Mouse (Mus musculus) hindbrain, embryonic 13.5 days (tissue): ENCODE measurements around the gene Dnajc6. TPM values are rescaled to one million over a fixed set of nuclear protein-coding genes. Genes with fewer than 3 reads are reported as not detected.

Source experiments
- ATAC-seq: fragments of 200-750 bp; cut with Nextera tagmentation; 2 replicates; pipeline ENCODE4 v1.8.0; 2017; ENCODE audit warnings: moderate TSS enrichment; ENCODE audit not compliant: low FRiP score
- H3K27ac ChIP-seq: fragments of 300-500 bp; sonication (generic); 2 replicates; pipeline ENCODE4 v1.5.1; 2015; ENCODE audit warnings: inconsistent platforms, mild to moderate bottlenecking, moderate library complexity
- H3K27me3 ChIP-seq: fragments of 300-500 bp; sonication (generic); 2 replicates; pipeline ENCODE4 v1.6.1; 2015; ENCODE audit warnings: mild to moderate bottlenecking, inconsistent platforms
- H3K36me3 ChIP-seq: fragments of 300-500 bp; sonication (generic); 2 replicates; pipeline ENCODE4 v1.6.1; 2015; ENCODE audit warnings: mild to moderate bottlenecking, inconsistent platforms
- H3K4me1 ChIP-seq: fragments of 300-500 bp; sonication (generic); replicated peaks from 2 replicates; pipeline ENCODE4 v1.6.1; 2015; ENCODE audit warnings: inconsistent platforms
- H3K4me2 ChIP-seq: fragments of 300-500 bp; sonication (generic); 2 replicates; pipeline ENCODE4 v1.6.1; 2015; ENCODE audit warnings: inconsistent platforms, mild to moderate bottlenecking, moderate library complexity
- H3K4me3 ChIP-seq: fragments of 300-500 bp; sonication (generic); 2 replicates; pipeline ENCODE4 v1.5.1; 2015; ENCODE audit warnings: mild to moderate bottlenecking, inconsistent platforms
- H3K9ac ChIP-seq: fragments of 300-500 bp; sonication (generic); 2 replicates; pipeline ENCODE4 v1.6.1; 2015; ENCODE audit warnings: mild to moderate bottlenecking, inconsistent platforms
- H3K9me3 ChIP-seq: fragments of 300-500 bp; sonication (generic); 2 replicates; pipeline ENCODE4 v1.6.1; 2016; ENCODE audit warnings: inconsistent platforms
- WGBS: fragments of 180-500 bp; shearing (Covaris S2); methylation state at CpG from one replicate; pipeline ENCODE4 v1.1.7; 2015; 5-methylcytosine and 5-hydroxymethylcytosine counted together
- polyA plus RNA-seq: library from polyadenylated mRNA; unstranded; fragments of >200 nt; fragmentation: Nextera tagmentation; extraction: Ambion mirVana; gene quantifications from 2 replicates; pipeline ENCODE4 v1.2.1, GENCODE M21; 2015

Gene Dnajc6
- polyA plus RNA-seq, 1 experiment from 2014 or later: 31.2 TPM

- Histone ChIP-seq H3K27ac (no peak overlapping the region), H3K4me1 (peaks cover 44% of the 10 kb centered on the region), H3K9ac (no peak overlapping the region), H3K4me3 (no peak overlapping the region), H3K4me2 (no peak overlapping the region), H3K9me3 (no peaks in the 10 kb centered on the region), H3K27me3 (no peaks in the 10 kb centered on the region), H3K36me3 (no peaks in the 10 kb centered on the region)
- ATAC-seq: no peak
- WGBS: 74% methylated on average over 2 of the region's 2 CpGs
Observed at GRCm38 (mm10) chr4:101582882-101583281, 86.4 kb downstream of the Dnajc6 start.

- peak overlapping the region; percentile 32 for H3K4me2 ChIP-seq
- peak overlapping the region; percentile 82 for H3K27ac ChIP-seq
- H3K36me3 ChIP-seq: no peaks in the 10 kb centered on the region
- 37% methylated on average over 19 of the region's 19 CpGs for WGBS
- H3K27me3 ChIP-seq: no peaks in the 10 kb centered on the region
- no peak overlapping the region for H3K4me3 ChIP-seq
- H3K9me3 ChIP-seq: no peaks in the 10 kb centered on the region
- ATAC-seq: peak; percentile 72
- H3K4me1 ChIP-seq: peaks cover 36% of the 10 kb centered on the region
- peak overlapping the region; percentile 58; the same call in 1 of the 2 replicates for H3K9ac ChIP-seq
Observed at GRCm38 (mm10) chr4:101584524-101585454, 88.3 kb downstream of the Dnajc6 start.

DNA sequence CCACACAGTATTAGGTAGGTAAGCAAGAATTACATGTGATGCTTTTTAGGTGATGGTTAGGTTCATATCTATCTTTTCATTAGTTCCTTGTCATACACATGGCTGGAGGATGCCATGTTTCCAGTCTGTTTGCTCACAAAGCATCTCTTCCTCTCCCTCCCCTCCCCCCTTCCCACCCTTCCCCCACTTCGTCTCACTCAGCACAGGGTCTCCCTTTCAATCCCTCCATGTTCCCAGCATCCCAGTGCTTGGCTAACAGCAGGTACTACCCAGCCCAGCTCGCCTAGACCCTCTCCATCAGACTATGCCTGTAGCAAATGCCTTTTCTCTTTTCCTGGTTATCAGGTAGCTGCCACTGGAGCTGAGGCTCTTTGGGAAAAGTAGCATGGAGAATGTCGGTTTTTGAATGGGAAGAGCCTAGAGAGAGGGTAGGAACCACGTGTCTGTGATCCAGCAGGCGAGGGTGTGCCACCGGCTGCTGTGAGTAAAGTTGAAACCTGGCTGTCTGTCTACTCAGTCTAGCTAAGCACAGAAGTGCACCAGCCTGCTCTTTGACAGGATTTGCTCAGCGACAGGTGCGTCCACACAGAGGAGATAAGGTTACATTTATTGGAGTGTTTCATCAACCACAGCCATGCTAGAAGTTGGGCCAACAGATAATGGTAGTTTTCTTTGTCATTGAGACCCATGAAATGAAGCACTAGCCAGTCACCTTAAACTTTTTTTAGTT lies 89.2 kb downstream of the Dnajc6 start:
- 63% methylated on average over 8 of the region's 8 CpGs for WGBS
- Histone ChIP-seq H3K27me3 (no peaks in the 10 kb centered on the region), H3K4me2 (no peak overlapping the region), H3K4me1 (peaks cover 32% of the 10 kb centered on the region), H3K36me3 (no peaks in the 10 kb centered on the region), H3K4me3 (no peak overlapping the region), H3K9ac (no peak overlapping the region), H3K27ac (peak overlapping the region; percentile 82), H3K9me3 (no peaks in the 10 kb centered on the region)
- peak; percentile 11; the same call in 1 of the 2 replicates for ATAC-seq

- Histone ChIP-seq H3K4me2 (no peak overlapping the region), H3K4me3 (no peak overlapping the region), H3K4me1 (peaks cover 23% of the 10 kb centered on the region), H3K9ac (no peak overlapping the region), H3K27me3 (no peaks in the 10 kb centered on the region), H3K36me3 (no peaks in the 10 kb centered on the region), H3K27ac (no peak overlapping the region), H3K9me3 (no peaks in the 10 kb centered on the region)
- 56% methylated on average over 8 of the region's 8 CpGs for WGBS
- ATAC-seq: no peak
Observed at GRCm38 (mm10) chr4:101588932-101589331, 92.5 kb downstream of the Dnajc6 start.

DNA sequence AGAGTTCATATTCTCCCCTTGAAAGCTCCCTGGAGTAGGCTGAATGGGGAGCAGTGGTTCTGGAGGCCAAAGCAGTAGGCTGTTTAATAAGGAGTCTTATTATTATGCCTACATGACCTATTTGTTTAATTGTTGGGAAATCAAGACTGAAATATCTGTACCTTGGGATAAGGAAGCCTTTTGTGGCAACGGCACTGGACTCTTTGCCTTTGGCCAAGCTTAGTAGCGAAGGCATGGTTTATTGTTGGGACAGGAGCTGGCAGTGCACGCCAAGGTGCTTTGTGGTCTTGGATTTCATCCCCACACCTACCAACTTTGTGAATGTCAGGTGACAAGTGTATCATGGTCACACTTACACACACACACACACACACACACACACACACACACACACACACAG lies 93.3 kb downstream of the Dnajc6 start:
- Histone ChIP-seq H3K4me1 (peaks cover 15% of the 10 kb centered on the region), H3K27ac (no peak overlapping the region), H3K4me2 (no peak overlapping the region), H3K36me3 (no peaks in the 10 kb centered on the region), H3K9ac (no peak overlapping the region), H3K9me3 (no peaks in the 10 kb centered on the region), H3K4me3 (no peak overlapping the region), H3K27me3 (no peaks in the 10 kb centered on the region)
- WGBS: 99% methylated on average over 3 of the region's 3 CpGs
- ATAC-seq: no peak

GRCm38 (mm10) chr4:101591400-101591799 lies 95.0 kb downstream of the Dnajc6 start:
- 96% methylated on average over 1 of the region's 1 CpGs for WGBS
- H3K4me3 ChIP-seq: no peak overlapping the region
- no peaks in the 10 kb centered on the region for H3K27me3 ChIP-seq
- no peaks in the 10 kb centered on the region for H3K9me3 ChIP-seq
- H3K4me1 ChIP-seq: 0 out of 2 replicates have a peak, but pooled peaks cover 3% of the 10 kb centered on the region
- H3K27ac ChIP-seq: no peak overlapping the region
- no peak overlapping the region for H3K9ac ChIP-seq
- H3K4me2 ChIP-seq: no peak overlapping the region
- no peaks in the 10 kb centered on the region for H3K36me3 ChIP-seq
- no peak for ATAC-seq

- H3K4me1 ChIP-seq: 0 out of 2 replicates have a peak, but pooled peaks cover 3% of the 10 kb centered on the region
- no peak overlapping the region for H3K4me2 ChIP-seq
- no peaks in the 10 kb centered on the region for H3K36me3 ChIP-seq
- H3K9me3 ChIP-seq: no peaks in the 10 kb centered on the region
- H3K27me3 ChIP-seq: no peaks in the 10 kb centered on the region
- no peak overlapping the region for H3K4me3 ChIP-seq
- no peak for ATAC-seq
- no peak overlapping the region for H3K27ac ChIP-seq
- no peak overlapping the region for H3K9ac ChIP-seq
- WGBS: 75% methylated on average over 3 of the region's 3 CpGs
Observed at GRCm38 (mm10) chr4:101592466-101592865, 96.0 kb downstream of the Dnajc6 start.

- H3K4me1 ChIP-seq: no peaks in the 10 kb centered on the region
- H3K9ac ChIP-seq: no peak overlapping the region
- no peak overlapping the region for H3K27ac ChIP-seq
- no peaks in the 10 kb centered on the region for H3K27me3 ChIP-seq
- H3K36me3 ChIP-seq: peaks cover 24% of the 10 kb centered on the region
- no peak overlapping the region for H3K4me3 ChIP-seq
- H3K4me2 ChIP-seq: no peak overlapping the region
- H3K9me3 ChIP-seq: no peaks in the 10 kb centered on the region
- ATAC-seq: no peak
Observed at GRCm38 (mm10) chr4:101601758-101602157, 105.3 kb downstream of the Dnajc6 start.

DNA sequence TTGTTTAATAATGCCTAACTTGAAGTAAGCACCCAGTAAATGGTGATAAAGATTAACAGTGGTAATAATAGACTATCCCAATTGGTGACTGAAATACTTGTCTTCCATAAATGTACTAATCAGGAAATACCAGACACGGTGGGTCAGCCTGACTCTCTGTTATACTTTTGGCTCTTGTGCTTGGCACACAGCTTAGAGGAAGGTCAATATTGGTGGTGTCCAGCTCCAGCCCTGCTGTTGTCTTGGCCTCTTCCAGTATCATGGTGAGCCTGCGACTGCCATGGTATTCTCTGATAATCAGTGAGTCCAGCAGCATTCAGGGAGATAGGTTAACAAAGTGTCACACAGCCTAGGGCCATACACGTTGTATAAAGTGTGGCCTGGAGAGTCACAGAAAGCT lies 107.2 kb downstream of the Dnajc6 start:
- no peak overlapping the region for H3K9ac ChIP-seq
- H3K4me3 ChIP-seq: no peak overlapping the region
- no peak overlapping the region for H3K27ac ChIP-seq
- no peaks in the 10 kb centered on the region for H3K27me3 ChIP-seq
- no peaks in the 10 kb centered on the region for H3K9me3 ChIP-seq
- no peak for ATAC-seq
- no peaks in the 10 kb centered on the region for H3K4me1 ChIP-seq
- H3K36me3 ChIP-seq: peaks cover 29% of the 10 kb centered on the region
- H3K4me2 ChIP-seq: no peak overlapping the region
- WGBS: 85% methylated on average over 3 of the region's 3 CpGs

- Histone ChIP-seq H3K27ac (no peak overlapping the region), H3K9ac (no peak overlapping the region), H3K4me1 (no peaks in the 10 kb centered on the region), H3K36me3 (peaks cover 78% of the 10 kb centered on the region), H3K9me3 (no peaks in the 10 kb centered on the region), H3K27me3 (no peaks in the 10 kb centered on the region), H3K4me2 (no peak overlapping the region), H3K4me3 (no peak overlapping the region)
- 82% methylated on average over 5 of the region's 5 CpGs for WGBS
- no peak for ATAC-seq
Observed at GRCm38 (mm10) chr4:101616520-101616919, 120.1 kb downstream of the Dnajc6 start.

DNA sequence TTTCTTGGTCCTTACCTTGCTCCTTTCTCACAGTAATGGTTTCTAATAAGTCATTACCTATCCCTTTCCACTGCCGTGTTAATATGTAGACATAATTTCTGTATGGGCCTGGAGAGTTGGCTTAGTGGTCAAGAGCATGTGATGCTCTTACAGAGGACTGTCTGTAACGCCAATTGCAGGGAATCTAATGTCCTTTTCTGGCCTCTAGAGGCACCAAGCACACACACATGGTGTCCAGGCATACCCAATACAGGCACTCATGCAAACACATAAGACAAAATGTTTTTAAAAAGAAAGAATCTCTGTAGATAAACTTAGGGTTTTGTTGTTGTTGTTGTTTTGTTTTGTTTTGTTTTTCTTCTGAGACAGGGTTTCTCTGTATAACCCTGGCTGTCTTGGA lies 121.3 kb downstream of the Dnajc6 start:
- no peaks in the 10 kb centered on the region for H3K4me1 ChIP-seq
- no peaks in the 10 kb centered on the region for H3K9me3 ChIP-seq
- peaks cover 83% of the 10 kb centered on the region for H3K36me3 ChIP-seq
- no peak overlapping the region for H3K27ac ChIP-seq
- no peak overlapping the region for H3K9ac ChIP-seq
- no peaks in the 10 kb centered on the region for H3K27me3 ChIP-seq
- no peak overlapping the region for H3K4me3 ChIP-seq
- 72% methylated on average over 2 of the region's 2 CpGs for WGBS
- no peak overlapping the region for H3K4me2 ChIP-seq
- no peak for ATAC-seq

DNA sequence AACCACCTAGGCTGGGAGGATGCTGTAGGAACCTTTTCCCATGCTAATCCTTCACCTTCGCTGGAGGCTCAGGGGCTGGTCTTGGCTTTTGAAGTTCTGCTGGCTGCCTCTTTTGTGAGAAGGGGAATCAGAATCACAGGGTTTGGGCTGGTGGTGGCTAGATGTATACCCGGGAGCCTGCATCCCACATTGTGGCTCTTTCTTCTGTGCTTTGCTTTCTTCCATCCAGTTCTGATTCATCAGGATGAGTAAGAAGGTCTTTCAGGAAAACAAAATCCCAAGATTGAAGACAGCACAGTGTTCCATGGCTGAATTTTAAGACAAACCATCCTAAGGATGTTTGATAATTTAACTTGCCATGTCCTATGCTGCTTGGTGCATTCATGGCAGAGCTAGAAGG lies 123.8 kb downstream of the Dnajc6 start:
- no peak overlapping the region for H3K4me3 ChIP-seq
- H3K4me2 ChIP-seq: no peak overlapping the region
- H3K4me1 ChIP-seq: no peaks in the 10 kb centered on the region
- no peaks in the 10 kb centered on the region for H3K9me3 ChIP-seq
- no peak for ATAC-seq
- H3K27ac ChIP-seq: no peak overlapping the region
- no peak overlapping the region for H3K9ac ChIP-seq
- peaks cover 77% of the 10 kb centered on the region for H3K36me3 ChIP-seq
- WGBS: 63% methylated on average over 2 of the region's 2 CpGs
- H3K27me3 ChIP-seq: no peaks in the 10 kb centered on the region
